Mouse (Mus musculus) olfactory bulb, adult 2 months (tissue): Measurements from ENCODE around the gene 4931428L18Rik.

ENCODE experiments used
- CTCF ChIP-seq: fragments of 200-500 bp; IDR thresholded peaks from 2 replicates; pipeline ENCODE4 v1.5.1; 2012; ENCODE audit warnings: low read depth, mild to moderate bottlenecking, low read length, moderate library complexity; ENCODE audit not compliant: insufficient read depth
- POLR2A ChIP-seq: fragments of 200-500 bp; IDR thresholded peaks from 2 replicates; pipeline ENCODE4 v1.6.1; 2012; ENCODE audit warnings: mild to moderate bottlenecking, low read depth, low read length, moderate library complexity; ENCODE audit not compliant: insufficient read depth

- no peak for TF ChIP-seq CTCF
- no peak for TF ChIP-seq POLR2A
These were observed 133.8 kb downstream of the 4931428L18Rik start for GRCm38 (mm10) chr1:31088686-31089085.
